Mouse (Mus musculus) MN1 (cell line): ENCODE results near the gene Osbpl11.
"Not testable (repeated sequence)": the region's sequence is repeated elsewhere in the genome, so short reads cannot be mapped to it uniquely, and the experiment has no call there.

Experiments
- DNase-seq: peaks from one replicate; pipeline ENCODE4 v3.0.0-alpha.2; 2016; ENCODE audit warnings: low spot score

Osbpl11 gene

DNA sequence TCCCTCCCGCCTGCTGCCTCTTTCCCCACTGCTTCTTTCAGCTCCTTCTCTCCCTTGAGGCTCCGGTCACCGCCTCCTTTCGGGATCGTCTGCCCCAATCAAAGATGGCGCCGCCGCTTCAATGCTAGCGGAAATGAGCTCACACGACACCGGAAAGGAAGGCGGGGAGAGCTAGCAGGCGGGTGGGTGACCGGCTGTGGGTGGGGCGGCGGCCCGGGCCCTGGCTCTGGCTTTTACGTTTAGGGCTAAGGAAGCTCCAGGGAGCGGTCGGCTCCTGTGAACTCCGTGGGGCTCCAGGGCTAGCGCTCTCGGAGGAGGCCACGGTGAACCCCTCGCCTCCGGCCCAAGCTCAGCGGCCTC, at the start of gene Osbpl11:
TSS of gene Osbpl11 (plus strand) at position 171 of the 360 bp plus-strand sequence.
- DNase-seq, result peak; percentile 95

GRCm38 (mm10) chr16:33135167-33135566, 49.7 kb upstream of the Osbpl11 start:
- no peak for DNase-seq

- not testable (repeated sequence) for DNase-seq
These were observed 45.8 kb upstream of the Osbpl11 start for GRCm38 (mm10) chr16:33139061-33139460.

DNA sequence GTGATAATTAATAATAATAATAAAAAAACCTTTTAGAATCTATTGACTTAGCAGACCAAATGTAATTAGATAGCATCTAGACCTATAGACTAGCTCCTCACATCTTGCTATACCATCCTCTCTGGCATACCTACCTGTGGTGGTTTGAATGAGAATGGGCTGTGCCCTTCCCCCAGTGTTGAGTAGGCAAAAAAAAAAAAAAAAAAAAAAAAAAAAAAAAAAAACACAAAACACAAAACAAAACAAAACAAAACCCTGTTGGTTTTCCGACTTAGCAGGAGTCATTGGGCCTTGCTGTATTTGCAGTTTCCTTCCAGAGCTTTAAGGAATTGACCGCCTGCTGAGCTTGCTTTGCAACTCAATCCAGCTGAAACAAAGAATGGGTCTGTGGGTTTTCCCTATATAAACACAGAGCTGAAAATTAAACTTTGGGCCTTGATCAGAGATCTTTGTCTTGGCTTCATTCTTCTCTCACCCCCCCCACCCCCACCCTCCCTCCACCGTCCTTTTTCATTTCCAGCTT, 43.1 kb upstream of the Osbpl11 start:
- no peak for DNase-seq

GRCm38 (mm10) chr16:33143452-33143851, 41.4 kb upstream of the Osbpl11 start:
- DNase-seq, result no peak

GRCm38 (mm10) chr16:33146185-33146584, 38.7 kb upstream of the Osbpl11 start:
- no peak for DNase-seq

DNA sequence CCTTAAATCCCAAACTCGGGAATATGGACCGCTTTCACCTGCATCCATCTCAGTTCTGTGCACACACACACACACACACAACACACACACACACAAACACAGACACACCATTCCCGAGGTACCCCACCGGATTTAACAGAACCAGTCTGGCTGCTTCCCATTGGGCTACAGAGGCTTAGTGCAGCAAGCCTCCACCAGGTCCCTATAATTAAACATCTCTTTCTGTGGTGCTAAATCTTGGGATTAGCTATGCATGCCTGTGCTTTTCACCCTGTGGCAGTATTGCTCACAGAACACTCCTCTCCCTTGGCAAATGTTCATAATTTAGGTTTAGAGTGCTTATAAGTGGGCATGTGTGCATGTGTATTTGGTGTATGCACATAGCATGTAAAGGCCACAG, 36.7 kb upstream of the Osbpl11 start:
- no peak for DNase-seq

- DNase-seq, result not testable (repeated sequence)
These were observed 34.0 kb upstream of the Osbpl11 start for GRCm38 (mm10) chr16:33150875-33151274.

DNA sequence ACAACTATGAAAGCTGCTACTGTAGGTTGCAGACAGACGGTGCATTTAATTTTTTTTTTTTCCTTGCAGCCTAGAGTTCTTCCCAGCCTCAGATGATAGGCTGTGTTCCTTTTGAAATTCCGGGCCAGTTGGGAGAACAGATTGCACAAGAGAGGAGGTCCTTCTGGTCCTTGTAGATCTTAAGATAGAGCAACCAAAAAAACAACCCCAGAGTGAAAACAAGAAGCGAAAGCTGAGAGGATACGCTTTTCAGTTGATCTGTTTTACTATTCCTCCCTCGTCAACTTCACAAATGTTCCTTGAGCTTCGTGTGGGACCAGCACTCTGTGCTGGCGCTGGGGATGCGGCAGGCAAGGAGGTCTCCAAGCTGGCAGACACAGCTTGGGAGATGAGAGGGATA, 33.3 kb upstream of the Osbpl11 start:
- DNase-seq, result no peak

- DNase-seq, result peak; percentile 36
These were observed 29.9 kb upstream of the Osbpl11 start for GRCm38 (mm10) chr16:33154992-33155391.

DNA sequence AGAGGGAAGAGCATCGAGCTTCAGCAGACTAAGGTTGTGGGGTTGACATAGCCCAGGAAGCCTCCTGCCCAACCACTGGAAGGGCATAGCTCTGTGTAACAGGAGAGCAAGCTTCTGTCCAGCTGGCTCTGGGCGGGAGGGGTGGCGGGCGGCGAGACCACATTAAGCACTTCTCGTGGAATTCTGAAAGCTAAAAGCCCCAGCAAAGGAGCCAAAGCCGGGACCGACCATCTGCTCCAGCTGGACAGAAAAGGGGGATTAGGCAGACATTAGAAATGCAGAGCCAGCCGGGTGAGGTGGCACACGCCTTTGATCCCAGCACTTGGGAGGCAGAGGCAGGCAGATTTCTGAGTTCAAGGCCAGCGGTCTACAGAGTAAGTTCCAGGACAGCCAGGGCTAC, 26.9 kb upstream of the Osbpl11 start:
- no peak for DNase-seq

DNA sequence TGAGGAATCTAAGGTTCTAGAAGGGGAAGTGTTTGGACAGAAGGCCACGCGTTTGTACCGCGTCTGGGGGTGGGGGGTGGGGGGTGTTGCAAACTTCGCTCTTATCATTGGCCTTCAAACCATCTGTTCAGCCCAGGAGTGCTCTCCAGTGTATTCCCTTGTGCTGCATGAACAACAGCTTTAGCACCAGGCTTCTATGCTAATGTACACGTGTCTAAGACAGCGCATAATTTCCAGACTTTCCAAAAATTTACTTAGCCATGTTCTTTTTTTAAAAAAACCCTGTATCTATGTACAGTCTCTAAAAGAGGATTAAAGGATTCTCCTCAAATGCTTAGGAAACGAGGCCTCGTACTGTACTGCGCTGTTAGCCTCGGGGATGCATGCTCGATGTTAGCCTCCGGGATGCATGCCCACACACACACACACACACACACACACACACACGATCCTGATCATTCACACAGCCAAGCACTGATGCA, 26.2 kb upstream of the Osbpl11 start:
- no peak for DNase-seq

GRCm38 (mm10) chr16:33159363-33159762, 25.5 kb upstream of the Osbpl11 start:
- DNase-seq, result no peak

DNA sequence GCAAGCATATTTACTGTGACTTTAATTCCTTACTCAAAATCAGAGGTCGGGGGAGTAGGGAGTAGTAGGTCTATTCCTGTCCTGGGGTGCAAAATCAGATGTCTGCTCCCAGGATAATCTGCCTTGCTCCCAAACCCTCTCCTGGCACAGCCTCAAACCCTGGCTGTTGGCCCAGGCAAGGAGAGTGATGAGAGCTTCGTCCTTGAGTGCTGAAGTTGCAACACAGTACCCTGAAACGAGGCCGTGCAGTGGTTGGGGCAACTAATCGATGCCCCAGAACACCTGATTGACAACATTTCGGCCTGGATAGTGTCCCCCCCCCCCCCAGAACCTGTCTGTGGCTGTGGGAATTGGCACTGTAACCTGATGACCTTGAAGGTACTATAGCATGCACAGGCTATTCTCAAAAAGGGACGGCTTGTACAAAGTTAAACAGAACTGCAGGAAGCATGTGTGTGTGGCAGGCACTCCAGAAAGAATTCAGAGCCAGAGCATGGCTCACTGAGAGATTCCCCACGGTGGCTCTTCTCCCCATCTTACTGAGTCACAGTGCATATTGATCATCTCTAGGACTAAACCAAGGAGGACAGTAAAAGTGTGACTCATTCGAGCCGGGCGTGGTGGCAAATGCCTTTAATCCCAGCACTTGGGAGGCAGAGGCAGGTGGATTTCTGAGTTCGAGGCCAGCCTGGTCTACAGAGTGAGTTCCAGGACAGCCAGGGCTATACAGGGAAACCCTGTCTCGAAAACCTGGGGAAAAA, 21.4 kb upstream of the Osbpl11 start:
- DNase-seq, result no peak

GRCm38 (mm10) chr16:33166284-33166683, 18.6 kb upstream of the Osbpl11 start:
- DNase-seq, result not testable (repeated sequence)

- DNase-seq, result no peak
These were observed 17.3 kb upstream of the Osbpl11 start for GRCm38 (mm10) chr16:33167537-33167936.

DNA sequence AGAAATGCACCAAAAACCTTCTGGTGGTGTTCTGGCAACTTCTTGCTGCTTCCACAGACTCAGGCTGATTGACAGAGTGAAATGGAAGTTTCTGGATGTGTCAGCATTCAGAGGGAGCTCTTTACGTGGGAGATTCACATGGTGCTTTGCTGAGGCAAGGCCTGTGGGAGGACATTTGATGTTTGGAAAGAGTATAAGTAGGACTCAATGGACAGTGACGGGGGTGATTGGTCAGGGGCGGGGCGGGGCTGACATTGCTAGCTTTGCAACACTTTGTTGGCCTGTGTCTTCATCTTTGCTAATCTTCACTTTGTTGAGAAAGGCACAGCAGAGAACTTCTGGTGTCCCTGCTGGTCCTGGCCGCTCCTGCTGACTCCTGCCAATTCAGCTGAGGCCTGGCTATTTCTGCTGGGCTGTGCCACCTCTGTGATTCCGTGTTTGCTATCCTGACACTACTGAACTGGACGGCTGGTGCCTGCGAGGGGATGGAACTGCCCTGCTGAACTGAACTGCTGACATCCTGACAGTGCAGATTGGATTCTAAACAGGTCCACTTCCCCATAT, 15.3 kb upstream of the Osbpl11 start:
- DNase-seq, result no peak

GRCm38 (mm10) chr16:33170716-33171587, 13.9 kb upstream of the Osbpl11 start:
- DNase-seq, result no peak

GRCm38 (mm10) chr16:33171800-33172199, 13.1 kb upstream of the Osbpl11 start:
- no peak for DNase-seq

DNA sequence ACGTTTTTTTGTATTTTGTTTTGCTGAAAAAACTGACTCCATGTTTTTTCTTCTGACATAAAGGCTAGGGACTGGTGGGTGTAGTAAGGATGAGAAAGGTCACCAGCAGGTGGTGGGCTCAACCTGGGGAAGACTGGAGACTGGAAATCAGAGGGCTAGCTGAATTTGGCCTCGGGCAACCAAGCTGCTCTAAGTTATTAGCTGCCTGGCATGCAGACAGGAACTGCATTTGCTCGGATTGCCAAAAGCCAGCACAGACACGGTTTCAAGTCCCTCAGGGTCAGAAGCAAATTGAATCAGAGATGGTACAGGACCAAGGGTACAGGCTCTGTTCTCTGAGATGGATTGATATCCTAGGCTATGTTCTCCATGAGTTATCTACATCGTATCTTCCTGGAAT, 11.7 kb upstream of the Osbpl11 start:
- peak; percentile 32 for DNase-seq

GRCm38 (mm10) chr16:33174695-33175094, 10.2 kb upstream of the Osbpl11 start:
- DNase-seq, result no peak

GRCm38 (mm10) chr16:33176831-33177230, 8.0 kb upstream of the Osbpl11 start:
- DNase-seq, result not testable (repeated sequence)
